Mouse (Mus musculus): ENCODE measurements at regions not wholly inside any gene's neighbourhood (a gene's known extent, or its start where the extent isn't known, plus 50 kb on each side); places are given as distances from the start of the nearest gene placed in this dataset.

GRCm38 (mm10) chr15:61789847-61790562 lies 867.2 kb upstream of the A1bg start:
- Histone ChIP-seq H3K9me3 (ENCODE audit: control insufficient read depth, low read length) (no peaks in the 10 kb centered on the region), H3K9ac (ENCODE audit: low read depth, low read length) (no peak overlapping the region), H3K4me1 (replicated peaks; ENCODE audit: control insufficient read depth, insufficient read depth, low read length) (no peaks in the 10 kb centered on the region), H3K4me3 (ENCODE audit: low read depth, low read length) (no peak overlapping the region), H3K4me2 (replicated peaks; ENCODE audit: low read depth, low read length) (no peak overlapping the region), H3K27ac (ENCODE audit: low read depth, low read length) (no peak overlapping the region), H3K27me3 (ENCODE audit: control insufficient read depth, insufficient read depth, low read length) (no peaks in the 10 kb centered on the region), H3K36me3 (ENCODE audit: control insufficient read depth, insufficient read depth, low read length) (no peaks in the 10 kb centered on the region)
- no peak for ATAC-seq (ENCODE audit: low FRiP score)
- DNase-seq (ENCODE audit: low spot score) = no peak
- WGBS = 79% methylated on average over 7 of the region's 7 CpGs

- H3K4me2 ChIP-seq (replicated peaks; ENCODE audit: low read depth, low read length) = no peak overlapping the region
- H3K9me3 ChIP-seq (ENCODE audit: control insufficient read depth, low read length) = no peaks in the 10 kb centered on the region
- no peaks in the 10 kb centered on the region for H3K4me1 ChIP-seq (replicated peaks; ENCODE audit: control insufficient read depth, insufficient read depth, low read length)
- H3K36me3 ChIP-seq (ENCODE audit: control insufficient read depth, insufficient read depth, low read length) = no peaks in the 10 kb centered on the region
- ATAC-seq (ENCODE audit: low FRiP score) (no peak), DNase-seq (ENCODE audit: low spot score) (no peak)
- H3K9ac ChIP-seq (ENCODE audit: low read depth, low read length) = no peak overlapping the region
- H3K27ac ChIP-seq (ENCODE audit: low read depth, low read length) = no peak overlapping the region
- 85% methylated on average over 1 of the region's 1 CpGs for WGBS
- no peaks in the 10 kb centered on the region for H3K27me3 ChIP-seq (ENCODE audit: control insufficient read depth, insufficient read depth, low read length)
- no peak overlapping the region for H3K4me3 ChIP-seq (ENCODE audit: low read depth, low read length)
Observed at GRCm38 (mm10) chr15:61787046-61787445, 864.2 kb upstream of the A1bg start.

- H3K27ac ChIP-seq (ENCODE audit: low read depth, low read length) = no peak overlapping the region
- no peak overlapping the region for H3K9ac ChIP-seq (ENCODE audit: low read depth, low read length)
- H3K9me3 ChIP-seq (ENCODE audit: control insufficient read depth, low read length) = no peaks in the 10 kb centered on the region
- 92% methylated on average over 2 of the region's 2 CpGs for WGBS
- H3K36me3 ChIP-seq (ENCODE audit: control insufficient read depth, insufficient read depth, low read length) = no peaks in the 10 kb centered on the region
- no peak for DNase-seq (ENCODE audit: low spot score)
- ATAC-seq (ENCODE audit: low FRiP score) = no peak
- H3K4me1 ChIP-seq (replicated peaks; ENCODE audit: control insufficient read depth, insufficient read depth, low read length) = no peaks in the 10 kb centered on the region
- H3K4me3 ChIP-seq (ENCODE audit: low read depth, low read length) = no peak overlapping the region
- no peaks in the 10 kb centered on the region for H3K27me3 ChIP-seq (ENCODE audit: control insufficient read depth, insufficient read depth, low read length)
- no peak overlapping the region for H3K4me2 ChIP-seq (replicated peaks; ENCODE audit: low read depth, low read length)
Observed at GRCm38 (mm10) chr15:61781531-61781930, 858.7 kb upstream of the A1bg start.

- WGBS = 95% methylated on average over 4 of the region's 4 CpGs
- no peak overlapping the region for H3K27ac ChIP-seq (ENCODE audit: low read depth, low read length)
- no peaks in the 10 kb centered on the region for H3K9me3 ChIP-seq (ENCODE audit: control insufficient read depth, low read length)
- no peak for ATAC-seq (ENCODE audit: low FRiP score)
- no peak overlapping the region for H3K9ac ChIP-seq (ENCODE audit: low read depth, low read length)
- H3K4me2 ChIP-seq (replicated peaks; ENCODE audit: low read depth, low read length) = no peak overlapping the region
- H3K27me3 ChIP-seq (ENCODE audit: control insufficient read depth, insufficient read depth, low read length) = no peaks in the 10 kb centered on the region
- no peak for DNase-seq (ENCODE audit: low spot score)
- no peaks in the 10 kb centered on the region for H3K4me1 ChIP-seq (replicated peaks; ENCODE audit: control insufficient read depth, insufficient read depth, low read length)
- H3K4me3 ChIP-seq (ENCODE audit: low read depth, low read length) = no peak overlapping the region
- H3K36me3 ChIP-seq (ENCODE audit: control insufficient read depth, insufficient read depth, low read length) = no peaks in the 10 kb centered on the region
Observed at GRCm38 (mm10) chr15:61772996-61773395, 850.2 kb upstream of the A1bg start.

GRCm38 (mm10) chr15:61770721-61771542 lies 848.1 kb upstream of the A1bg start:
- ATAC-seq (ENCODE audit: low FRiP score) (no peak), DNase-seq (ENCODE audit: low spot score) (peak; percentile 23)
- no peaks in the 10 kb centered on the region for H3K36me3 ChIP-seq (ENCODE audit: control insufficient read depth, insufficient read depth, low read length)
- H3K27ac ChIP-seq (ENCODE audit: low read depth, low read length) = no peak overlapping the region
- H3K4me3 ChIP-seq (ENCODE audit: low read depth, low read length) = no peak overlapping the region
- no peaks in the 10 kb centered on the region for H3K9me3 ChIP-seq (ENCODE audit: control insufficient read depth, low read length)
- H3K9ac ChIP-seq (ENCODE audit: low read depth, low read length) = no peak overlapping the region
- WGBS = 65% methylated on average over 14 of the region's 14 CpGs
- no peaks in the 10 kb centered on the region for H3K27me3 ChIP-seq (ENCODE audit: control insufficient read depth, insufficient read depth, low read length)
- no peak overlapping the region for H3K4me2 ChIP-seq (replicated peaks; ENCODE audit: low read depth, low read length)
- H3K4me1 ChIP-seq (replicated peaks; ENCODE audit: control insufficient read depth, insufficient read depth, low read length) = no peaks in the 10 kb centered on the region

GRCm38 (mm10) chr15:61766544-61767094 lies 843.8 kb upstream of the A1bg start:
- Histone ChIP-seq H3K4me3 (ENCODE audit: low read depth, low read length) (no peak overlapping the region), H3K27me3 (ENCODE audit: control insufficient read depth, insufficient read depth, low read length) (no peaks in the 10 kb centered on the region), H3K27ac (ENCODE audit: low read depth, low read length) (no peak overlapping the region), H3K4me2 (replicated peaks; ENCODE audit: low read depth, low read length) (no peak overlapping the region), H3K36me3 (ENCODE audit: control insufficient read depth, insufficient read depth, low read length) (no peaks in the 10 kb centered on the region), H3K9ac (ENCODE audit: low read depth, low read length) (no peak overlapping the region), H3K9me3 (ENCODE audit: control insufficient read depth, low read length) (no peaks in the 10 kb centered on the region), H3K4me1 (replicated peaks; ENCODE audit: control insufficient read depth, insufficient read depth, low read length) (no peaks in the 10 kb centered on the region)
- DNase-seq (ENCODE audit: low spot score) (no peak), ATAC-seq (ENCODE audit: low FRiP score) (no peak)
- WGBS = 70% methylated on average over 2 of the region's 2 CpGs

GRCm38 (mm10) chr15:61753802-61754201 lies 831.0 kb upstream of the A1bg start:
- Histone ChIP-seq H3K27ac (ENCODE audit: low read depth, low read length) (no peak overlapping the region), H3K4me3 (ENCODE audit: low read depth, low read length) (no peak overlapping the region), H3K4me1 (replicated peaks; ENCODE audit: control insufficient read depth, insufficient read depth, low read length) (no peaks in the 10 kb centered on the region), H3K9me3 (ENCODE audit: control insufficient read depth, low read length) (no peaks in the 10 kb centered on the region), H3K27me3 (ENCODE audit: control insufficient read depth, insufficient read depth, low read length) (no peaks in the 10 kb centered on the region), H3K4me2 (replicated peaks; ENCODE audit: low read depth, low read length) (no peak overlapping the region), H3K36me3 (ENCODE audit: control insufficient read depth, insufficient read depth, low read length) (no peaks in the 10 kb centered on the region), H3K9ac (ENCODE audit: low read depth, low read length) (no peak overlapping the region)
- ATAC-seq (ENCODE audit: low FRiP score) (no peak), DNase-seq (ENCODE audit: low spot score) (no peak)
- WGBS = 91% methylated on average over 2 of the region's 2 CpGs

- H3K27ac ChIP-seq (ENCODE audit: low read depth, low read length) = no peak overlapping the region
- WGBS = 58% methylated on average over 1 of the region's 1 CpGs
- DNase-seq (ENCODE audit: low spot score) (no peak), ATAC-seq (ENCODE audit: low FRiP score) (no peak)
- no peak overlapping the region for H3K4me2 ChIP-seq (replicated peaks; ENCODE audit: low read depth, low read length)
- H3K9me3 ChIP-seq (ENCODE audit: control insufficient read depth, low read length) = no peaks in the 10 kb centered on the region
- no peaks in the 10 kb centered on the region for H3K36me3 ChIP-seq (ENCODE audit: control insufficient read depth, insufficient read depth, low read length)
- H3K27me3 ChIP-seq (ENCODE audit: control insufficient read depth, insufficient read depth, low read length) = no peaks in the 10 kb centered on the region
- H3K4me3 ChIP-seq (ENCODE audit: low read depth, low read length) = no peak overlapping the region
- H3K9ac ChIP-seq (ENCODE audit: low read depth, low read length) = no peak overlapping the region
- no peaks in the 10 kb centered on the region for H3K4me1 ChIP-seq (replicated peaks; ENCODE audit: control insufficient read depth, insufficient read depth, low read length)
Observed at GRCm38 (mm10) chr15:61723696-61724095, 800.9 kb upstream of the A1bg start.

GRCm38 (mm10) chr15:61718486-61718885 lies 795.7 kb upstream of the A1bg start:
- Histone ChIP-seq H3K4me1 (replicated peaks; ENCODE audit: control insufficient read depth, insufficient read depth, low read length) (no peaks in the 10 kb centered on the region), H3K4me2 (replicated peaks; ENCODE audit: low read depth, low read length) (no peak overlapping the region), H3K9ac (ENCODE audit: low read depth, low read length) (no peak overlapping the region), H3K27ac (ENCODE audit: low read depth, low read length) (no peak overlapping the region), H3K27me3 (ENCODE audit: control insufficient read depth, insufficient read depth, low read length) (no peaks in the 10 kb centered on the region), H3K36me3 (ENCODE audit: control insufficient read depth, insufficient read depth, low read length) (no peaks in the 10 kb centered on the region), H3K4me3 (ENCODE audit: low read depth, low read length) (no peak overlapping the region), H3K9me3 (ENCODE audit: control insufficient read depth, low read length) (no peaks in the 10 kb centered on the region)
- DNase-seq (ENCODE audit: low spot score) = no peak
- no peak for ATAC-seq (ENCODE audit: low FRiP score)
